Mouse (Mus musculus) forelimb bud, embryonic 11.5 days (tissue): ENCODE results near the gene Ppa1.

Source experiments
- DNase-seq: peaks from one replicate; pipeline ENCODE4 v3.0.0-alpha.2; 2012; ENCODE audit warnings: low read depth, low spot score

Ppa1 gene

DNA sequence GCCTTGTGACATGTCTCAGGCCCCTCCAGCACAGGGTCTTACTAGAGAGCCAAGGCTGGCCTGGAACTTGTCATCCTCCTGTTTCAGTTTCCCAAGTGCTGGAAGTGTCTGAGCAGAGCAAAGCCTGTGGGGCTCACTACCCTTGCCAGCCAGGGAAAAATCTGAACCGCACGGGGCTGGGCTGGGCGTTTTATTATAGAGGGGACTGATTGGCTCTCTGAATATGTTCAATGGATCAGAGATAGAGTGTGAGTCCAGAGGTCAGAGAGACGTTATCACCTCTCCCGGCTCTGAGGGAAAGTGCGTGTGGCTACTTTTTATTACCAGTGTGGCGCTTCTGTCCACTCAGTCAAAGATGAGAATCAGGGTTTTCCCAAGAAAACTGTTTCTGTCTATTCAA is 1.8 kb upstream of the Ppa1 start:
- DNase-seq: no peak

DNA sequence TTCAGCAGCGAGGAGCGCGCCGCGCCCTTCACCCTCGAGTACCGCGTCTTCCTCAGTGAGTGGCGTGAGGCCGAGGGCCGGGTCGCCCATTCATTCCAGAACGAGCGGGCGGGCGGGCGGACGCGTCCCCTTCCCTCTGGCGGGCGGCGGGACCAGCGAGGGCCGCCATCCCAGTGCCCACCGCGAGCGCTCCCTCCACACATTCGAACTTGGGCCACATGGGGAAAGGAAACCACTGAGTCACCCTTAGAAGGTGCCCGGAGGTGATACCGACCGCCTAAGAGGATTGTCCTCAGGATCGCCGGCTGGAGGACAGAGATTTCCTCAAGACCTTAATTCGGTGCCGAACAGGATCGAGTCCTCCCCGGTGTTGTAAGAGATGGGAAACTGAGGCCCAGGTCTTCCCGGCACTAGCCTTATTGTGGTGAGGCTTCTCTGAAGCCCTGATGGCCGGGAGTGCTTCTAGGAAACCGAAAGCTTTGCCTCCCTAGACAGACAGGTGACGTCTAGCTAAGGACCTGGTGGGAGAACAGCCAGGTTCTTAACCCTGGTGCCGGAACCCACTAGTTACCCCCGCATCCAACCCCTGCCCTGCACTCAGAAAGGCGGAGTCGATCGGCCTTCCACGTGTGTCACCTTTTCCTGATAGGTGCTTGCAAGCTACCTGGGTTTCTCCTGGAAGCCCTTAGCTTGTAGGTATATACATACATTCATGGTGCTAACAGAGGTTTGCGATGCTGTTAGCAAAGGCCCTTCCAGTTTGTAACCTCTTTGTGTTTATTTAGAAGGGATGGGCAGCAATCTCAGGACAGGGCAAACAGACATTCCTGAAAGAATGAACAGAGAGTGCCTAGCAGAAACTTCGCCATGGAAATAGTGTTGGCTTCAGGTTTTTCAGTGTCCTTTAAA is 639 bp downstream of the Ppa1 start:
- no peak for DNase-seq

GRCm38 (mm10) chr10:61654105-61654504 is 5.8 kb downstream of the Ppa1 start:
- DNase-seq: no peak

DNA sequence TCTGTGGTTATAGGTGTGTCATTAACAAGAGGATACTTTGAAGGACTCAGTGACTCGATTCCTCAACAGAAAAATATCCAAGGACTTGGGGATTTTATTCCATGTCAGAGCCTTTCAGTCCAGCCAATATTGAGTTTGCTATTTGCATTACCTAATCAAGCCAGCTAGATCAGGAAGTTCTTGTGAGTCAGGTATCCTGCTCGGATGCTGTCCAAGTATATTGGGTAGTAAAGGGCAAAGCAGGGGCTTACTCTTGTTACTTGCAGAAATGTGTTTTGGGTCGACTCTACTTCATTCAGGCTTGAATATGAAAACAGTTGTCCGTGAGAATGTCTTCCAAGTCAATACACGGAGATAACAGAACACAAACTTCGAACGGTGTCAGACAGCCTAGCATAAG is 6.3 kb downstream of the Ppa1 start:
- DNase-seq: no peak

GRCm38 (mm10) chr10:61655188-61655587 is 6.8 kb downstream of the Ppa1 start:
- DNase-seq: no peak

DNA sequence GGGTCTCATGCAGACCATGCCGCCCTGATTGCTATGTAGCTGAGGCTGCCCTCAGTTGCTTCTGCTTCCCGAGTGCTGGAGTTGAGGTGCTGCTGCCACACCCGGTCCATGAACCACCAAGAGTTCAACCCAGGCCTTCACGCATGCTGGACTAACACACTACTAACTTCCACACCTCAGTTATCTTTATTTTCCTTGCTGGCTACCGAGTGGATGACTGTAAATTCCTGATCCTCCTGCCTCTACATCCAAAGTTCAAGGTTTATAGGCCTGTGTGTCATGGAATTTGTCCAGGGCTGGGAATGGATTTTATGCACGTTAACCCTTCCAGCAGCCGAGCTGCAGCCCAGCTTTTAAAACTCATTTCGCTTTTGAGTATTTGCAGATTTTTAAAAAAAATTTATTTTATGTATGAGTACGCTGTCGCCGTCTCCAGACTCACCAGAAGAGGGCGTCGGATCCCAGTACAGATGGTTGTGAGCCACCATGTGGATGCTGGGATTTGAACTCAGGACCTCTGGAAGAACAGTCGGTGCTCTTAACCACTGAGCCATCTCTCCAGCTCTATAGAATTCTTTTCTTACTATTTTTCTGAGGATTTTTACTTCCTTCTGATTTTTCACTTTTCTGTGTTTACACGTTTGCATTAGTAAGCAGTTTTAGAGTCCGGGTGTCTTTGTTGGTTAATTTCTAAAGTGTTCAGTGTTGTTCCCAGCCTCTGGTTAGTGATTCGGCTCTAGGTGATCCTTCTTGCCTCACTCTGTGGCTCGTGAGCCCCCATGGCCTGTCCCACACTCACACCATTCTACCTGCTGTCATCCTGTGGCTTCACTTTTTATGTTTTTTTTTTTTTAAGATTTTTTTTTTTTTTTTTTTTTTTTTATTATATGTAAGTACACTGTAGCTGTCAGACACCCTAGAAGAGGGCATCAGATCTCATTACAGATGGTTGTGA is 8.9 kb downstream of the Ppa1 start:
- no peak for DNase-seq

DNA sequence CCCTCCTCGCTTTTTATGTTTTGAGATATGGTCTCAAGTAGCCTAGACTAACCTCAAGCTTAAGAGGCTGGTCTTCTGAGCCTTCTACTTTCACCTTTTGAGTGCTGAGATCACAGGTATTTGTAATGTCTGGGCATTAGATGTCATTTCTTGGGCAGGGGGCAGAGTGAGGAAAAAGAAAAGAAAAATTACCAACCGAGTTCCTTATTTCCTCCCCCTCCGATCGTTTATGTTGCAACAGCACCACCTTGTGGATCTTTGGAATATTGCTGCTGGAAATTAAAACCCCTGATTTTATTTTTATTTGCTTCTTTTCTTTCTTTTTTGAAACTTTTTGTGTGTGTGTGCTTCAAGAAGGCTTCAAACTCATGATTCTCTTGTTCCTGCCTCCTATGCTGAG is 9.6 kb downstream of the Ppa1 start:
- peak; percentile 62 for DNase-seq

- DNase-seq: no peak
Measured at GRCm38 (mm10) chr10:61661887-61662286, 13.5 kb downstream of the Ppa1 start.

GRCm38 (mm10) chr10:61662391-61662988 is 14.1 kb downstream of the Ppa1 start:
- no peak for DNase-seq

- DNase-seq: no peak
Measured at GRCm38 (mm10) chr10:61665111-61665510, 16.8 kb downstream of the Ppa1 start.

DNA sequence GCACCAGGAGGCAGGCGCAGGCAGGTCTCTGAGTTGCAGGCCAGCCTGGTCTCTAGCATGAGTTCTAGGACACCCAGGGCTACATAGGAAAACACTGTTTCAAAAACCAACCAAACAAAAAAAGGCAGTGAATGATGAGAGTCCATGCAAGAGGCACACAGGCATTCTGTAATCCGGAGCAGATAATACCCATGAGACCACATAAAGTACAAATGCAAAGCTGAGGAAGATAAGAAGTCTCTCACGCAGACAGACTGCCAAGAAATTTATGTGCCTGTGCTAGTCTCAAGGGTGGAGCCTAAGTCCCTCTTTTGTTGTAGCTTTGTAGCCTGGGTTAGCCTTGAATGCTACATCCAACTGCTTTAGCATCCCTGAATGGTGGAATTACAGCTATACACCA is 17.3 kb downstream of the Ppa1 start:
- DNase-seq: no peak

DNA sequence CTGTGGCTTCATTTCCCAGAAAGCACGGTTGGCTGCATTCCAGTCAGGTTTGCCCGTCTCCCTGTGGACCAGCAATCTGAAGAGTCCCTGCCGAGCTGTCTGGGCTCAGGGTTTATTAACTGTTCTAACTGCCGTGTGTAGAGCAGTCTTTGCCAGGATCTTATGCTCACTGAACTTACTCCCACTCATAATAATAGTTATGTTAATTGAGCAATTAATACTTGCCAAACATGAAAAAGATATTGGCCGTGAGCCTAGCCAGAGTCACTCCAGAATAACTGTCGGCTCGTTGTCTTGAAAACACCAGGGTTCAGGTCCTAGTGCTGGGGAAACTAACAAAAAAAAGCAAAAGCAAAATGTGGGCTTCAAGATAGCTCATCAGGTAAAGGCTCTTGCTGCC is 20.9 kb downstream of the Ppa1 start:
- no peak for DNase-seq

GRCm38 (mm10) chr10:61669896-61670295 is 21.5 kb downstream of the Ppa1 start:
- DNase-seq: no peak

- DNase-seq: no peak
Measured at GRCm38 (mm10) chr10:61670758-61671157, 22.4 kb downstream of the Ppa1 start.

- no peak for DNase-seq
Measured at GRCm38 (mm10) chr10:61675935-61676334, 27.6 kb downstream of the Ppa1 start.

GRCm38 (mm10) chr10:61679545-61679944 is 31.2 kb downstream of the Ppa1 start:
- DNase-seq: no peak

- peak; percentile 98 for DNase-seq
Measured at GRCm38 (mm10) chr10:61680015-61680913, 31.9 kb downstream of the Ppa1 start, which contains the start of gene Sar1a. TSS of gene Sar1a (plus strand) at chr10:61680299.

DNA sequence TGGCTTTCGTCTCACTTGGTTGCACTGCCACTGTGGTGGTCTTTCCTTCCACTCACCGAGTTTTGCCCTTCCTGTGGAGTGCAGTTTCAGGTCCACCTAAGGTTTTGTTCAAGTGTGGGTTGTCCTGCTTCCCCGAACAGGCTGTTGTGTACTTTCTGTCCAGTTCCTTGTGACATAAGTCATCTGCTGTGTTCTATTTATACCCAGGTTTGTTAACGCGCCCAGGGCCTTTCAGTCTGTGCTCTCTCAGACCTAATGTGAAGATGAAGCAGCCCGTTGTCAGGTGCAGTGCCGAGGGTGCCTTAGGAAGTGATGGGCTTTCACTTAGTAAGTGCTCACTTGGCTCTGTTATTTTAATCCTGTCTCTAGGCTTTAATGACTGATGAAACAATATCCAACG is 41.1 kb downstream of the Ppa1 start:
- no peak for DNase-seq

DNA sequence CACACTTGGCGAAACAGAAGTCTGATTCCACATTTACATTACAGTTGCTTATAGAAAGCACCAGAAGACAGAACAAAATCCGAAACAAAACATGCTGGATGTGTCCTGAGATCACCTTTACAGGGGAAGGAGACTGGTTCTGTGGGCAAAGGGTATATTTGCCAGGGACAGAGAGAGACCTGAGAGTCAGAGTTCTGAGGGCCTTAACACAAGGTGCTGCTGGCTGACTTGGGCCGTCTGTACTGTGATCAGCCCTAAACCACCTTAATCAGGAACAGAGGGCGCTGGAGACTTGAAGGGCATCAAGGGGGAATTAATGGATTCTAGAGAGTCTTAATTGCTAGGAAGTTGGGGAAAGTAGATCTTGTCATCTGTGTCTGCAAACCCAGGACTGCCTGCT is 45.2 kb downstream of the Ppa1 start:
- no peak for DNase-seq

DNA sequence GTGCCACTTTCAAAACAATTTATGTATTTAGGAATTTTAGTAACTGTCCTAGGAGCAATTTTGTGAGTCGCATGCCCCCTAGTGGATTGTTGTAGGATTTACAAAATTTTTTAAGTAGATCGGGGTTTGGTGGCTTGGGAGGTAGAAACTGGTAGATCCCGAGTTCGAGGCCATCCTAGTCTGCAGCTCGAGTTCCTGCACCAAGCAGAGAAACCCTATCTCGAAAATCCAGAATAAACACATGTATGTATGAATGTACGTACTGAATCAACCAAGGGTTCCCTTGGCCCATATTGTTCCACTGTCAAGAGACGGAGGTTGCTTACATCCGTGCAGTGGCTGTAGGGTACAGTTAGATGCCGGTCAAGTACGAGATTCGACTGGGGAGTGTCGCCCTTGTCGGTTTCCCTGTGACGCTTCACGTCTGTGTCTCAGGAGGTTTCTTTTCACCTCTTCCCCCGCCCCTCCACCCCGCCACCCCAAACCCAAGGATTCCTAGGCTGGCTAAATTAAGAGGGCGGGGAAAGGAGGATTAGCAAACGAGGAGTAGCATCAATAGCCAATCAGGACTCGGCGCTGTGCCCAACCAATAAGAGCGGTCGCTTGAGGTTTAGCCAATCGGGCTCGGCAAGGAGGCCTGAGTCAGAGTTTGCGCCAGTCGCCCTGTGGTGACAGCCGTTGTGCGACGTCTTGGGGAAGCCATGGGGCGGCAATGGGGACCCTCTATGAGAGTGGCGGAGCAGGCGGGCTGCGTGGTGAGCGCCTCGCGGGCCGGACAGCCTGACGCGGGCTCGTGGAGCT is 46.7 kb downstream of the Ppa1 start, which contains the start of gene Tysnd1:
Tysnd1 (plus strand) TSS at position 645 of the 801 bp plus-strand sequence.
- peak; percentile 96 for DNase-seq
